Mouse (Mus musculus) limb, embryonic 11.5 days (tissue): Measurements from ENCODE around the gene Higd1c. TPM values are rescaled to one million over a fixed set of nuclear protein-coding genes. Genes with fewer than 3 reads are reported as not detected.
A peak's percentile ranks its signal among the peaks of the same experiment; 100 is the strongest.
"Not testable (repeated sequence)": the region's sequence is repeated elsewhere in the genome, so short reads cannot be mapped to it uniquely, and the experiment has no call there.

ENCODE experiments used
- ATAC-seq: fragments of 200-750 bp; cut with Nextera tagmentation; 2 replicates; pipeline ENCODE4 v1.8.0; 2017; ENCODE audit warnings: low read depth; ENCODE audit not compliant: insufficient number of reproducible peaks, low FRiP score, low TSS enrichment
- DNase-seq: peaks from one replicate; pipeline ENCODE4 v3.0.0-alpha.2; 2015; ENCODE audit warnings: low spot score
- H3K27ac ChIP-seq: fragments of 300-500 bp; sonication (generic); replicated peaks from 2 replicates; pipeline ENCODE4 v1.5.1; 2014; ENCODE audit warnings: low read depth, mild to moderate bottlenecking, low read length
- H3K27me3 ChIP-seq: fragments of 300-500 bp; sonication (generic); 2 replicates; pipeline ENCODE4 v1.6.1; 2014; ENCODE audit warnings: mild to moderate bottlenecking, low read length, mixed read lengths; ENCODE audit not compliant: control insufficient read depth, insufficient read depth
- H3K36me3 ChIP-seq: fragments of 300-500 bp; sonication (generic); 2 replicates; pipeline ENCODE4 v1.6.1; 2014; ENCODE audit warnings: mild to moderate bottlenecking, low read length, moderate library complexity, mixed read lengths; ENCODE audit not compliant: control insufficient read depth, insufficient read depth
- H3K4me1 ChIP-seq: fragments of 300-500 bp; sonication (generic); 2 replicates; pipeline ENCODE4 v1.6.1; 2014; ENCODE audit warnings: low read length, mixed read lengths; ENCODE audit not compliant: control insufficient read depth, insufficient read depth
- H3K4me2 ChIP-seq: fragments of 300-500 bp; sonication (generic); 2 replicates; pipeline ENCODE4 v1.6.1; 2014; ENCODE audit warnings: low read depth, mild to moderate bottlenecking, moderate library complexity; ENCODE audit not compliant: severe bottlenecking
- H3K4me3 ChIP-seq: fragments of 300-500 bp; sonication (generic); 2 replicates; pipeline ENCODE4 v1.5.1; 2014; ENCODE audit warnings: low read depth, low read length
- H3K9ac ChIP-seq: fragments of 300-500 bp; sonication (generic); 2 replicates; pipeline ENCODE4 v1.6.1; 2014; ENCODE audit warnings: mild to moderate bottlenecking, low read length
- H3K9me3 ChIP-seq: fragments of 300-500 bp; sonication (generic); 2 replicates; pipeline ENCODE4 v1.6.1; 2016; ENCODE audit warnings: low read length; ENCODE audit not compliant: control insufficient read depth
- WGBS: fragments of 180-500 bp; shearing (Covaris S2); extraction: QIAGEN DNeasy Blood & Tissue Kit; methylation state at CpG from one replicate; pipeline ENCODE4 v1.1.7; 2014; 5-methylcytosine and 5-hydroxymethylcytosine counted together
- polyA plus RNA-seq: library from polyadenylated mRNA; unstranded; fragments of >200 nt; fragmentation: Nextera tagmentation; extraction: Ambion mirVana; gene quantifications from 2 replicates; pipeline ENCODE4 v1.2.1, GENCODE M21; 2014

Gene Higd1c
- polyA plus RNA-seq, result not detected in 2 replicates

GRCm38 (mm10) chr15:100364242-100364641 lies at the start of gene Higd1c:
Gene Higd1c, plus strand, starts transcription at chr15:100364542.
- Histone ChIP-seq H3K27me3 (no peaks in the 10 kb centered on the region), H3K4me2 (no peak within 1 kb of the TSS), H3K27ac (no peak within 1 kb of the TSS), H3K4me3 (no peak within 1 kb of the TSS), H3K36me3 (no peaks in the 10 kb centered on the region), H3K4me1 (no peaks in the 10 kb centered on the region), H3K9ac (no peak within 1 kb of the TSS), H3K9me3 (0 out of 2 replicates have a peak, but pooled peaks cover 3% of the 10 kb centered on the region)
- 48% methylated on average over 7 of the region's 7 CpGs for WGBS
- ATAC-seq (no peak), DNase-seq (no peak)

GRCm38 (mm10) chr15:100318014-100318671 lies 46.2 kb upstream of the Higd1c start:
- H3K4me2 ChIP-seq, H3K27ac ChIP-seq, H3K9me3 ChIP-seq, DNase-seq, H3K27me3 ChIP-seq, H3K9ac ChIP-seq, H3K4me1 ChIP-seq, H3K36me3 ChIP-seq, ATAC-seq, H3K4me3 ChIP-seq: not testable (repeated sequence)
- 76% methylated on average over 4 of the region's 4 CpGs for WGBS

- Histone ChIP-seq H3K4me3 (no peak overlapping the region), H3K9ac (no peak overlapping the region), H3K27ac (no peak overlapping the region), H3K4me2 (no peak overlapping the region), H3K36me3 (no peaks in the 10 kb centered on the region), H3K9me3 (no peaks in the 10 kb centered on the region), H3K27me3 (no peaks in the 10 kb centered on the region), H3K4me1 (no peaks in the 10 kb centered on the region)
- 82% methylated on average over 1 of the region's 1 CpGs for WGBS
- no peak for DNase-seq
- no peak for ATAC-seq
Observed at GRCm38 (mm10) chr15:100319884-100320283, 44.5 kb upstream of the Higd1c start.

- H3K27me3 ChIP-seq, result no peaks in the 10 kb centered on the region
- WGBS, result 64% methylated on average over 9 of the region's 9 CpGs
- no peak overlapping the region for H3K27ac ChIP-seq
- H3K9me3 ChIP-seq, result no peaks in the 10 kb centered on the region
- no peaks in the 10 kb centered on the region for H3K36me3 ChIP-seq
- H3K4me1 ChIP-seq, result no peaks in the 10 kb centered on the region
- no peak for DNase-seq
- no peak overlapping the region for H3K9ac ChIP-seq
- no peak overlapping the region for H3K4me3 ChIP-seq
- no peak for ATAC-seq
- H3K4me2 ChIP-seq, result no peak overlapping the region
Observed at GRCm38 (mm10) chr15:100320295-100320905, 43.9 kb upstream of the Higd1c start.

GRCm38 (mm10) chr15:100321134-100321533 lies 43.2 kb upstream of the Higd1c start:
- H3K4me2 ChIP-seq, result no peak overlapping the region
- H3K27me3 ChIP-seq, result no peaks in the 10 kb centered on the region
- H3K4me3 ChIP-seq, result no peak overlapping the region
- no peaks in the 10 kb centered on the region for H3K36me3 ChIP-seq
- H3K4me1 ChIP-seq, result no peaks in the 10 kb centered on the region
- no peaks in the 10 kb centered on the region for H3K9me3 ChIP-seq
- no peak overlapping the region for H3K27ac ChIP-seq
- no peak for ATAC-seq
- DNase-seq, result peak; percentile 30
- WGBS, result 47% methylated on average over 5 of the region's 5 CpGs
- H3K9ac ChIP-seq, result no peak overlapping the region

GRCm38 (mm10) chr15:100324021-100324591 lies 40.2 kb upstream of the Higd1c start:
- no peak overlapping the region for H3K27ac ChIP-seq
- no peaks in the 10 kb centered on the region for H3K27me3 ChIP-seq
- H3K4me3 ChIP-seq, result no peak overlapping the region
- H3K9ac ChIP-seq, result no peak overlapping the region
- no peak for ATAC-seq
- WGBS, result 63% methylated on average over 12 of the region's 12 CpGs
- no peak for DNase-seq
- H3K36me3 ChIP-seq, result no peaks in the 10 kb centered on the region
- H3K9me3 ChIP-seq, result no peaks in the 10 kb centered on the region
- H3K4me2 ChIP-seq, result no peak overlapping the region
- no peaks in the 10 kb centered on the region for H3K4me1 ChIP-seq

- WGBS, result 84% methylated on average over 3 of the region's 3 CpGs
- ATAC-seq, result no peak
Observed at GRCm38 (mm10) chr15:100325235-100325634, 39.1 kb upstream of the Higd1c start.

GRCm38 (mm10) chr15:100328089-100328488 lies 36.3 kb upstream of the Higd1c start:
- not testable (repeated sequence) for H3K27ac ChIP-seq, ATAC-seq, H3K4me2 ChIP-seq, H3K9me3 ChIP-seq, H3K9ac ChIP-seq, DNase-seq, H3K4me3 ChIP-seq, H3K36me3 ChIP-seq, H3K4me1 ChIP-seq, H3K27me3 ChIP-seq
- WGBS, result 64% methylated on average over 3 of the region's 4 CpGs

More at GRCm38 (mm10) chr15:100325235-100325634, 39.1 kb upstream of the Higd1c start:
- DNase-seq, result no peak
- Histone ChIP-seq H3K9me3 (no peaks in the 10 kb centered on the region), H3K27me3 (no peaks in the 10 kb centered on the region), H3K4me1 (no peaks in the 10 kb centered on the region), H3K36me3 (no peaks in the 10 kb centered on the region), H3K4me2 (no peak overlapping the region), H3K9ac (no peak overlapping the region), H3K4me3 (no peak overlapping the region), H3K27ac (no peak overlapping the region)
